Mouse (Mus musculus) ES-Bruce4 (cell line): Measurements from ENCODE around the gene Mrpl40.

Experiments used
- CTCF ChIP-seq: IDR thresholded peaks from one replicate; pipeline ENCODE4 v1.8.1; 2011; ENCODE audit warnings: low read depth, low read length
- EP300 ChIP-seq: IDR thresholded peaks from 2 replicates; pipeline ENCODE4 v1.6.1; 2011; ENCODE audit warnings: low read depth, low read length; ENCODE audit not compliant: insufficient read depth
- POLR2A ChIP-seq: IDR thresholded peaks from one replicate; pipeline ENCODE4 v1.8.1; 2011; ENCODE audit warnings: low read length; ENCODE audit not compliant: insufficient read depth

- TF ChIP-seq POLR2A: no peak
- TF ChIP-seq EP300: no peak
- TF ChIP-seq CTCF: no peak
Observed at GRCm38 (mm10) chr16:18905648-18906047, 29.0 kb upstream of the Mrpl40 start.
